Mouse (Mus musculus) kidney, adult 2 months (tissue): ENCODE data around the gene Padi6.

Source experiments
- CTCF ChIP-seq: fragments of 200-500 bp; conservative IDR thresholded peaks from 2 replicates; pipeline ENCODE4 v1.5.1; 2011; ENCODE audit warnings: low read depth, mild to moderate bottlenecking, control low read depth, low read length, moderate library complexity, mixed read lengths; ENCODE audit not compliant: insufficient read depth, insufficient read length
- POLR2A ChIP-seq: fragments of 200-500 bp; IDR thresholded peaks from one replicate; pipeline ENCODE4 v1.6.1; 2011; ENCODE audit warnings: low read depth, low read length, control low read depth

DNA sequence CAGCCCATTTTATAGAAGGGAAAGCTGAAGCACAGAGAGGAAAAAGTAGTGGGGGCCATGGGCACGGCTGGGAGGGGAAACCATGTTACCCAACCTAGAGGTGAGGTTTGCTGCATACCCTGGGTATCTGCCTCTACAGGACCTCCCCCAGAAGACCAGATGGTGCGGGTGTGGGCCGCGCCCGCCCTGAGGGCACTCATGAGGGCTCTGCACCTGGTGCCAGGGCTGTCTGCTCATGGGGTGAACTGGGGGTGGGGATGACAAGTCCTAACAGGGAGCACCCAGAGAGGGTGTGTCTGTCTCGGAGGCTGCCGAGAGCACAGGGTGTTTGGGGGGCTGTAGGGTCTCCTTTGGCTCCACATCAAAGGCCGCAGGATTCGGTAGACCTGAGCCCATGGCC lies 32.5 kb upstream of the Padi6 start:
- TF ChIP-seq CTCF (no peak), POLR2A (no peak)
